Mouse (Mus musculus) heart, postnatal 25 days (tissue): ENCODE results near the gene Klra6. TPM values are rescaled to one million over a fixed set of nuclear protein-coding genes. Genes with fewer than 3 reads are reported as not detected.
"Not testable (repeated sequence)": the region's sequence is repeated elsewhere in the genome, so short reads cannot be mapped to it uniquely, and the experiment has no call there.

ENCODE experiments used
- DNase-seq: peaks from one replicate; pipeline ENCODE4 v3.0.0; 2022; ENCODE audit warnings: low spot score
- intact Hi-C: fragments of 180-260 bp; cut with DNase I; formaldehyde crosslinking; loops from one replicate; pipeline ENCODE4 v1.15.1; 2025
- total RNA-seq, 2 experiments: library from RNA; stranded (reverse); gene quantifications; 2 replicates each; pipeline ENCODE4 v1.2.3; 2021

Klra6 gene
- total RNA-seq = not detected

- DNase-seq = no peak
- intact Hi-C loops = no loop called here
Measured at GRCm38 (mm10) chr6:130026854-130027253, at the start of gene Klra6. Gene Klra6, minus strand, starts transcription at chr6:130026954.

GRCm38 (mm10) chr6:130067171-130067570 lies 40.4 kb upstream of the Klra6 start, which contains the start of gene Klra4:
Gene Klra4, minus strand, starts transcription at chr6:130067271.
- not testable (repeated sequence) for DNase-seq
- intact Hi-C loops = loop anchor here (5.0 kb wide), 1 partner anchor 240 kb away; no protein-coding TSS in a partner anchor

GRCm38 (mm10) chr6:130065196-130065595 lies 38.4 kb upstream of the Klra6 start:
- no peak for DNase-seq
- intact Hi-C loops = loop anchor here (5.0 kb wide), 1 partner anchor 242 kb away; no protein-coding TSS in a partner anchor

GRCm38 (mm10) chr6:130035146-130035545 lies 8.4 kb upstream of the Klra6 start:
- intact Hi-C loops, DNase-seq: not testable (repeated sequence)

GRCm38 (mm10) chr6:130031493-130032089 lies 4.8 kb upstream of the Klra6 start:
- DNase-seq, intact Hi-C loops: not testable (repeated sequence)

Other genes with a start within 250 kb of the Klra6 start
- gene Gm156, start 242.7 kb downstream of the Klra6 start, total RNA-seq = not detected
- gene Gm17631, start 164.3 kb downstream of the Klra6 start, total RNA-seq = not detected
- gene Klra17, start 150.3 kb downstream of the Klra6 start, total RNA-seq = not detected
- not detected for gene Klra5, start 109.3 kb downstream of the Klra6 start, total RNA-seq
- not detected for gene Klra4, start 40.3 kb upstream of the Klra6 start, total RNA-seq
- under 1 TPM; 0.22 to 0.57 TPM for gene Klra8, start 102.9 kb upstream of the Klra6 start, total RNA-seq
- gene Klra9, start 166.2 kb upstream of the Klra6 start, total RNA-seq = 1 to 10 TPM; 1.4 to 2.8 TPM
- gene Klra7, start 206.4 kb upstream of the Klra6 start, total RNA-seq = not detected